Mouse (Mus musculus): ENCODE results near the gene Gal3st2.
"Not testable (repeated sequence)": the region's sequence is repeated elsewhere in the genome, so short reads cannot be mapped to it uniquely, and the experiment has no call there.

GRCm38 (mm10) chr1:93917160-93917559 is 56.1 kb downstream of the Gal3st2 start:
- not testable (repeated sequence) for TF ChIP-seq CTCF, POLR2A (IDR thresholded peaks at IDR 0.05; ENCODE audit: insufficient read depth, low read depth, low read length)
